Mouse (Mus musculus) cerebellum, postnatal 14 days (tissue): ENCODE data around the gene Odf3l2.

Source experiments
- DNase-seq, 2 experiments: peaks; one replicate each; pipeline ENCODE4 v3.0.0; 2021; ENCODE audit warnings: mixed read lengths in 2 of 2

Gene Odf3l2

GRCm38 (mm10) chr10:79670071-79670888 is 24.7 kb upstream of the Odf3l2 start:
- DNase-seq, result peak in 1 of 2 experiments; percentile 53

DNA sequence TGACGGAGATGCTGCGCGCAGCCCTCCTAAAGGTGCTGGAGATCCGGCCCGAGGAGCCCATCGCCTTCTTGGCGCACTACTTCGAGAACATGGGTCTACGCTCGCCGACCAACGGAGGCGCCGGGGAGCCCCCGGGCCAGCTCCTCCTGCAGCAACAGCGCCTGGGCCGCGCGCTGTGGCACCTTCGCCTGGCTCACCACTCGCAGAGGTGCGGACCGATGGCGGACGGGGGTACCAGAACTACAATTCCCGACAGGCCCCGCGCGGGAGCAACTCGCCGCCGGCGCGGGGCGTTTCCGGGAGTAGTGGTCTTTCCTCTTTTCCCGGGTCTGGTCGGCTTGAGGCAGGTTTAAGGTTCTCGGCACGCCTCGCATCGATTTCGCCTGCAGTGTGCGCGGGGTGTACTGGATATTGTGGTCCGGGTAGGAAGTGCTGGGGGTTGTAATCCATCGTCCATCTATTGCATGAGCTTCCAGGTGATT is 24.1 kb upstream of the Odf3l2 start:
- peak; percentile 86 to 90 for DNase-seq

- DNase-seq, result peak; percentile 96
Observed at GRCm38 (mm10) chr10:79668771-79669575, 23.4 kb upstream of the Odf3l2 start, which contains the start of gene Tpgs1. TSS of gene Tpgs1 (plus strand) at chr10:79669369.

- DNase-seq, result no peak
Observed at GRCm38 (mm10) chr10:79668076-79668475, 22.5 kb upstream of the Odf3l2 start.

GRCm38 (mm10) chr10:79666493-79666892 is 21.0 kb upstream of the Odf3l2 start:
- DNase-seq, result no peak

DNA sequence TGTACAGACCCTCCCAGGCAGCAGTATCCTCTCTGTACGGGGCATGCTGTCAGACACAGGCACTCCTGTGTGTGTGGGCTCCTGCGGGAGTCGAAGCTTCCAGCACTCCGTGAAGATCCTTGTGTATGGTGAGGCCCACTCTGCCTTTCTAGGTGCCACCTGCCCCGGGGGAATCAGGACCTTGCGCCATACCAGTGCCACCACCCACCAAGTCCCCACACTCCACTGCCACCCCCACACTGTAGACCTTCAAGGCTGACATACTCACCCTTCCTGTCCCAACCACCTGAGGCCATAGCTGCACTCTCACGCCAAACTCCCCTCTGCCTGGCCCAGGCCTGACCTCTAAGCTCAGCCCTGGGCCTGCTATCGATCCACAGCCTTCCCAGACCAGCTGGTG is 19.5 kb upstream of the Odf3l2 start:
- no peak for DNase-seq

- DNase-seq, result peak; percentile 84 to 93
Observed at GRCm38 (mm10) chr10:79664131-79664665, 18.7 kb upstream of the Odf3l2 start, which contains the start of gene Madcam1. TSS of gene Madcam1 (plus strand) at chr10:79664559.

DNA sequence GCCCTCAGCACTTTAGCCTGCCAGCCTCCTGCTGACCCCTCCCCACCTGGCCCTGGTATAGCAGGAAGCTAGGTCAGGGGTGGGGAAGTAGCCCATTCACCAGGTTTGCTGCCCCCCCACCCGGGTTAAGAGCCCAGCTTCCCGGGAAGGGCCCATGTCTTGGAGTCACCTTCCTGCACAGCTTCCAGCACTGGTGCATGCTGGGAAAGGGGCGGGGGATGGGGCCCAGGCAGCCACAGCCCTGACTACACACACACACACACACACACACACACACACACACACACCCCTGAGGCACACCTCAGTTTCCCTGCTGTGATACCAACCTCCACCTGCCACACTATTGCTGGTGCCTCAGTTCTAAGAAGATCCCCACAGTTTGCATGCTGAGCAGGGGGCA is 16.3 kb upstream of the Odf3l2 start:
- no peak for DNase-seq

DNA sequence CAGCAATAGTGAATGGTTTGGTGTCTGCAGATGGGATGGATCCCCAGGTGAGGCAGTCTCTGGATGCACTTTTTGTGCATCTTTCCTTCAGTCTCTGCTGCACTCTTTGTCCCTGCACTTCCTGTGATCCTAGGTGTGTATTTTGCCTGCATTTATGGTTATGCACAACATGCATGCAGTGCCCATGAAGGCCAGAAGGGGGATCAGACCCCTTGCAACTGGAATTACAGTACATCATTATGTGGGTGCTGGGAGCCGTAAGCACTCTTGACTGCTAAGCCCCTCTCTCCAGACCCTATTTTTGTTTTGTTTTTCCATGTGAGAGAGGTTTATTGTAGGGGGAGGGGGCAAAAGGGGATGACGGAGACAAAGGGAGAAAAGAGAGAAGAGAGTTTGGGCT is 14.8 kb upstream of the Odf3l2 start:
- DNase-seq, result peak in 1 of 2 experiments; percentile 57

DNA sequence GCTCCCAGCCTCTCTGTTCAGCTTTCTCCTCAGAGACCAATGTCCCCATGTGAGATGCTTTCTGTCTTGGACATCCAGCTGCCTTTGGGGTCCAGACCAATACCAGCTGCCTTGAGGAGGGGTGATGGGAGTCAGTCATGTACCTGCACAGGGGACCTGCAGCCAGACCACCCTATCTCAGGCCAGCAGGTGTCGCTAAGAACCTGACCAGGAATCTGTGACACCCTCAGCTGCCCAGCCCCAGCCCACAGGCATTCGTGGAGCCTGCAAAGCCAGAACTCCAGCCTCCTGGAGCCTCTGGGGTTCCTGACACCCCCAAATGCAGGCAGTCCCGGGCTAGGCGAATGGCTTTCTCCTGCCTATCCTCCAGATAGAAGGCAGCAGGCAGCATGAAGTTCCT is 13.3 kb upstream of the Odf3l2 start:
- no peak for DNase-seq

GRCm38 (mm10) chr10:79654946-79655395 is 9.4 kb upstream of the Odf3l2 start:
- no peak for DNase-seq

DNA sequence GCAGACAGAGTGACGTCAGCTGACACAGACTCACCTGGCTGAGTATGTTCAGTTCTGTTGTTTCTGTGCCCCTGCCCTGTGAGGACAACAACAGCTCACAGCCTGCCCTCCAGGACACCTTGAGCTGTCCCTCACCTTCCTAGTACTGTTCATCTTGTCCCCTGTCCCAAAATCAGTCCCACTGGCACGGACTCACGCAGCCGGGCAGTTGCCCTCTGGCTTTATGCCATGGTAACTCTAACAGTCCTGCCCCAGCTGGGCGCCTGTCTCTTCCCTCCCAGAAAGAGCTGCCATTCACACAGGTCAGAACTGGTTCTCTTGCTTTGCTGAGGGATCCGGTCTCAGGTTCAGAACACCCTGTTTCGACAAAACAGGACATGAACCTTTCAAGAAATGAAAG is 7.3 kb upstream of the Odf3l2 start:
- no peak for DNase-seq

DNA sequence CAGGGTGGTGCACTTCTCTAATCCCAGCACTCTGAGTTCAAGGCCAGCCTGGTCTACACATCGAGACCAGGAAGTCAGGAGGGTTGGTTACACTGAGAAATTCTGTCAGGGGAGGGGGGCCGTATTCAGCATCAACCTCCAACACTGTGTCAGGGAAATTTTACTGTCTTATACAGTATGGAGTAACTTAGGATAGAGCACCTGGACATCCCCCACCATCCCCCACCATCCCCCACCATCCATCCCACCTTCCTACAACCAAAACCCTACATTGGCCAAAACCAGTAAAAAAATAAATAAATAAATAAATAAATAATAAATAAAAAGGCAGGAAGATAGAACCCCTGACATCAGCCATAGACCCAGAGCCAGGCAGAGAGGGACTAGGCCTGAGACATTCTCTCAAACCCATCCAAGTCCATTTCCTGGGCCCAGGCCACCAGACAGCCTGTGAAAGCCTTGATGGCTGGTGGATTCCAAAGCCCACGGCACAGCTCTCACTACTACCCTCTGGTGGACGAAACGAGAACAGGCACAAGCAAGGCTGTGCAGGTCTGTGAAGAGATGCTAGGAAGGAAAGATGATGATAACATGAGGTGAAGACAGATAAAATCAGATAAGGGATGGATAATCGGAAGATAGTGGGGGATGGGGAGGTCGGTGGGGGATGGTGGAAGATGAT is 3.7 kb upstream of the Odf3l2 start:
- DNase-seq, result peak; percentile 94 to 96

DNA sequence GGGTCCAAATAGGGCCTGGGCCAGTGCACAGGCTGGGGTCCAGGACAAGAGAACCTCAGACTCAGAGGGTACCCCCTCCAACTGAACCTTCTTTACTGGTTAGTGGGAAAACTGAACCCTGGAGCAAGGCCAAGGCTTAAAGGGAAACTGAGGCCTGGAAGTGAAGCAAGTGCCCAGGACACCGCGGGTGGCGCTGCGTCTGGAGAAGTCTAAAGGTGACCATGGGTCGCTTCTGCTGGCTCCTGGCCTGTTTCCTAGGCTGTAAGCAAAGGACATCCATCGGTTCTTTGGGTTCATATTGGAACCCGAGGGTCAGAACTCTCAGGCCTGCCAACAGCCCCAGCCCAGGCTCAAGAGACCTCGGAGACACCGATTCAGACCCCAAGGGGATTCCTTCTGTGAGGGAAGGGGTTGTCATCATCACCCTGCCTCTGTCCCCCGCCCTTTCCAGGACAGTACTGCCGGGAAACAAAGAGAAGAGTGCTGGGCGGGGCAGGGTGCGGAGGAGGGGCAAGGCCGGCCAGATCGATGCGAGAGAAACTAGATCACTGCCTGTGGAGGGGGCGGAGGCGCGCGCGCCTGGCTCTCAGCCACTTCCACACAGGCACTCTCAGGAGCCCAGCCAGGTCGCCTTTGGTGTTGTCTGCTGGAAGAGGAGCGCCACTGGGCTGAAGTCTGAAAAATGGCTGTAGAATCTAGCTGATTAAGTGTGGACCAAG is 6.9 kb downstream of the Odf3l2 start:
- DNase-seq, result peak; percentile 78 to 82

DNA sequence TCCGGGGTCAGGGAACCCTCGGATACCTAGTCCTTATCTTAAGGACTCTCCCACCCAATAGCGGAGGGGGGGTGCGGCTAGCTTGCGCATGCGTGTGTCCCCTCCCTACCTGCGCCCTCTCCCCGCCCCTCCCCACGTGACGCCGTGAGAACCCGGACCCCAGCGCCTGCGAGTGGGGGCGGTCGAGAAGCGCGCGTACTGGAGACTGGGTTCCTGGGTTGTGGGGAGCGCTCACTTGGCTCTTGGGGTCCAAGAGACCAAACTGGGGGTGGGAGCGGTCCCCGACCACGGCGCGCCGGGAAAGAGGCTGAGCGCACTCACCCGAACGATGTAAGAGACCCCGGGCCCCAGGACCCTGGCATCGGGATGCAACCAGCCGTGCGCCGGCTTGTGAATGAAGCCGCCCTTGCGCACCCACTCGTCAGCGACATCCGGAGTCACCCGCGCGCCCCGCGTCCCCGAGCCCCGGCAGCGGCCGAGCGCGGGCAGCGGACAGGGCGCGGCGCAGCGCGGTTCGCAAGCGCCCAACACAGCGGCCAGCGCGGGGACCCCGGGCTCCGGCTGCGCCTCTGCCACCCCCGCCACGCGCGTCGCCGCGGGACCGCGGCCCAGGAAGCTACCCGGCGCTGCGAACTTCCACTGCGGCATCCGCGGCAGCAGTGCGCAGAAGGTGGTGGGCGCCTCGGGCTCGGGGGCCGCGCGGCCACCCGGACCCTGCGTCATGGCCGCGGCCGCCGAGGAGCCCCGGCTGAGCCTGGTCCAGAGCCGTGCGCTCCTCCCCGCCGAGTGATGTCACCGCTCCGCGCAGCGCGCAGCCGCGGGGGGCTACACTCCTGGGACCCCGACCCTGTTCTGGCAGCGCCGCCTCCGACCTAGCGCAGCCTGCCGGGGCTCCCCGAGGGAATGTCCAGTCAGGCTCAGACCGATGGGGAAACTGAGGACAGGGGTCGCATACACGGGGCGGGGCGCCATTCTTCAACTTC is 8.1 kb downstream of the Odf3l2 start, which contains the start of gene Shc2:
TSS of gene Shc2 (minus strand) at position 791 of the 983 bp plus-strand sequence.
- peak; percentile 94 for DNase-seq

DNA sequence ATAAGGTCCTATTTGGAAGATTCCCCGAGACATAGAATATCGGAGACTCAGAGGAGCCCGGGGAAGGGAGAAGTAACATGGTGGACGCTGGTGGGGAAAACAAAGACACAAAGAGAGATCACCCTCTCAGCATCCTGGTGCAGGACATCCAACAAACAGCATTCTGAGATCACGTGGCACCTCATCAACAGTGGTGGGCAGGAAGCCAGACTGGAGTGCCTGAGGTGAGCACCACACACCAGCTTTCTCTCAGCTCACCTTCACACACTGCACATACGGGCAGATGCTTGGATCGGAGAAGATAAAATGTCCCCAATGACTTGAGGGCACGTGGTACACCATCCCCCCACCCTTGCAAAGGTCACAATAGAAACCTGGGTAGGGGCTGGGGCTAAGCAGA is 9.3 kb downstream of the Odf3l2 start:
- DNase-seq, result peak; percentile 55 to 66

GRCm38 (mm10) chr10:79633006-79633777 is 12.3 kb downstream of the Odf3l2 start:
- DNase-seq, result peak; percentile 7 to 14

- DNase-seq, result peak; percentile 71 to 81
Observed at GRCm38 (mm10) chr10:79631432-79631831, 14.1 kb downstream of the Odf3l2 start.

DNA sequence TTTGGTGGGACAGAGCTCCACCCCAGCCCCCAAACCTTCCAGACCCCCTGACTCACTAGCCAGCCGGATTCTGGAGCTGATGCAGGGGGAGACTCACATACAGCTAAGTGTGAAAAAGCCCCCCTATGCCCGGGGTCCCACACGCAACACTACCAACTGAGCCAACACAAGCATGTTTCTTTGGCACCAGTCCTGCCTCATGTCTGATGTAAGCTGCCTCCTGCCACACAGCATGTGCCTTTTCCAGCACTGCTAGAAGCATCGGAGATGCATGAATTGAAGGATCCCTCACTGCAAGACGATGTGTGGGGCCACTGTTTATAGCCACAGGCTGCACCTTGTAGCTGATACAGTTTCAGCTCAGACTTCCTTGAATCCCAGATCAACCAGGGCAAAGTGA is 17.2 kb downstream of the Odf3l2 start:
- peak; percentile 47 to 62 for DNase-seq

DNA sequence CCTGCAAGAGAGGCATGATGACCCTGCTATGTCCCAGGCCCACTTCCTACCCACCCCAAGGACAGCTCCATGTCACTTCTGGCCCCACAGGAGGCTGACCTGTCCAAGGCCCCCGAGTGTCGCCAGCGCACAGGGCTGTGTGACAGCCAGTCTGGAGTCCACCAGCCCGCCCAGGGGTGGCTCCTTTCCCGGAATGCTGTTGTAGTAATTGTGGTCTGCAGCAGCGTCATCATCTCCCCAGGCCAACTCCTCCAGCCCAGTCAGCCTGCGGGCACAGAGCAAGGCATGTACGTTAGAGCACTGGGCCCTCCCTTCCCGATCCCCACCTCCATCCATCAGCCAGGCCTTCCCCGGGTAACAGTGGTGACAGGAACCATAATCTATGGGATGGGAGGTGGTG is 19.4 kb downstream of the Odf3l2 start:
- peak in 1 of 2 experiments; percentile 37 for DNase-seq
